Mouse (Mus musculus) olfactory bulb, adult 2 months (tissue): ENCODE measurements around the gene Ptpn1.

Experiments used
- CTCF ChIP-seq: fragments of 200-500 bp; IDR thresholded peaks from 2 replicates; pipeline ENCODE4 v1.5.1; 2012; ENCODE audit warnings: low read depth, mild to moderate bottlenecking, low read length, moderate library complexity; ENCODE audit not compliant: insufficient read depth
- POLR2A ChIP-seq: fragments of 200-500 bp; IDR thresholded peaks from 2 replicates; pipeline ENCODE4 v1.6.1; 2012; ENCODE audit warnings: mild to moderate bottlenecking, low read depth, low read length, moderate library complexity; ENCODE audit not compliant: insufficient read depth

DNA sequence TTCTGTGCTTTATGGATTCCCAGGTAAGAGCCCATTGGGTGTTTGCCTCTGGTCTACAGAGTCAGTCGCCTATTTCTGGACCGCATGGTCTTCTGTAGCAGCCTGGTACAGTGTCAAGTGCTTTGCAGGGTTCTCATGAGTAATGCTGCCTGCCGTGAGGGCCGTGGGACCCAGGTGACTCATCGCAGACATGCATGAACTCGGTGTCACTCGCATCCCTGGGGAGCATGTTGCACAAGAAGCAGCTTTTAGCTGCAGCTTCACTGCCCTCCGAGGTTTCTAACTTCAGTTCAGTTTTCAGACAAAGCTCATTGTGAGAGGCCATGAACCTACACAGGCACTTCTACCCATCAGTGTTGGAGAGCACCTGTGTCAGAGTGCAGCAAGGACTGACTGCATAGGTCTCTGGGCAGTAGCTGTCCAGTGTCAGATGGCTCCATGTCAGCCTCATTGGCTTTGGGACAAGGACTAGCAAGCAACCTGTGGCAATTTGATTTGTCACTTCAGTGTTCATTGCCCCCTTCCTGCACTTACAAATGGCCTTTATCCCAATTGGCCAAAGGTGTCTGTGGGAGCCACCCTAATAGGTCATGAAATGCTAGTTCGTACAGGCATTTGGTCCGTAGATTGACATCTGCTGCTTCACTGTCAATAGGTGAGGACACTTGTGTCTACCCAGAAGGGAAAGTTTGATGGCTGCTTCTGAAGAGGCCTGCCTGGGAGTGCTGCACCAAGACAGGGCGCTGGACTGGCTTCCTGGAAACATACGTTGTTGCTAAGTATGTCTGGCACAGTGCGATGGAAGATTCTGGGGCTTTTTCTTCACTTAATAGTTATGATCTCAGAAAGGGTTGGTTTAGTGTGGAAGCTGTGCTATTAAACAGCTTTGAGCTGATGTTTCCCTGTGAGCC is 19.7 kb downstream of the Ptpn1 start:
- TF ChIP-seq CTCF (no peak), POLR2A (no peak)
